Mouse (Mus musculus) embryonic facial prominence, embryonic 12.5 days (tissue): ENCODE results near the gene Paox. TPM values are rescaled to one million over a fixed set of nuclear protein-coding genes. Genes with fewer than 3 reads are reported as not detected.

ENCODE experiments used
- ATAC-seq: fragments of 200-750 bp; cut with Nextera tagmentation; 2 replicates; pipeline ENCODE4 v1.8.0; 2017; ENCODE audit not compliant: insufficient number of reproducible peaks, insufficient read depth, low FRiP score, low TSS enrichment
- H3K27ac ChIP-seq: fragments of 300-500 bp; sonication (generic); 2 replicates; pipeline ENCODE4 v1.5.1; 2016; ENCODE audit warnings: mild to moderate bottlenecking
- H3K27me3 ChIP-seq: fragments of 300-500 bp; sonication (generic); 2 replicates; pipeline ENCODE4 v1.6.1; 2016; ENCODE audit warnings: mild to moderate bottlenecking, moderate library complexity
- H3K36me3 ChIP-seq: fragments of 300-500 bp; sonication (generic); 2 replicates; pipeline ENCODE4 v1.6.1; 2016; ENCODE audit warnings: mild to moderate bottlenecking
- H3K4me1 ChIP-seq: fragments of 300-500 bp; sonication (generic); 2 replicates; pipeline ENCODE4 v1.6.1; 2016
- H3K4me2 ChIP-seq: fragments of 300-500 bp; sonication (generic); replicated peaks from 2 replicates; pipeline ENCODE4 v1.6.1; 2016; ENCODE audit warnings: mild to moderate bottlenecking, moderate library complexity
- H3K4me3 ChIP-seq: fragments of 300-500 bp; sonication (generic); 2 replicates; pipeline ENCODE4 v1.5.1; 2016; ENCODE audit warnings: mild to moderate bottlenecking
- H3K9ac ChIP-seq: fragments of 300-500 bp; sonication (generic); 2 replicates; pipeline ENCODE4 v1.6.1; 2016; ENCODE audit warnings: mild to moderate bottlenecking, moderate library complexity
- H3K9me3 ChIP-seq: fragments of 300-500 bp; sonication (generic); 2 replicates; pipeline ENCODE4 v1.6.1; 2016; ENCODE audit warnings: mild to moderate bottlenecking, moderate library complexity
- WGBS: fragments of 180-500 bp; shearing (Covaris S2); methylation state at CpG from one replicate; pipeline ENCODE4 v1.1.7; 2016; 5-methylcytosine and 5-hydroxymethylcytosine counted together
- polyA plus RNA-seq: library from polyadenylated mRNA; unstranded; fragments of >200 nt; fragmentation: Nextera tagmentation; extraction: Ambion mirVana; gene quantifications from 2 replicates; pipeline ENCODE4 v1.2.1, GENCODE M21; 2016

Paox gene
- polyA plus RNA-seq, result 19.1 and 20.8 TPM in 2 replicates

GRCm38 (mm10) chr7:140115583-140116328 is at the start of gene Paox:
Gene Paox, plus strand, starts transcription at chr7:140115799.
- Histone ChIP-seq H3K36me3 (peaks cover 22% of the 10 kb centered on the region), H3K9me3 (no peaks in the 10 kb centered on the region), H3K4me1 (peaks cover 4% of the 10 kb centered on the region; the same call in 1 of the 2 replicates), H3K27ac (peak within 1 kb of the TSS; percentile 72), H3K4me3 (peak within 1 kb of the TSS; percentile 74), H3K4me2 (peak within 1 kb of the TSS; percentile 65), H3K9ac (peak within 1 kb of the TSS; percentile 73), H3K27me3 (no peaks in the 10 kb centered on the region)
- peak; percentile 78 for ATAC-seq
- 3% methylated on average over 23 of the region's 23 CpGs for WGBS

- H3K4me3 ChIP-seq, result no peak overlapping the region
- peaks cover 36% of the 10 kb centered on the region for H3K27me3 ChIP-seq
- WGBS, result 57% methylated on average over 6 of the region's 6 CpGs
- H3K36me3 ChIP-seq, result no peaks in the 10 kb centered on the region
- H3K27ac ChIP-seq, result no peak overlapping the region
- H3K9ac ChIP-seq, result no peak overlapping the region
- no peak overlapping the region for H3K4me2 ChIP-seq
- H3K4me1 ChIP-seq, result no peaks in the 10 kb centered on the region
- H3K9me3 ChIP-seq, result no peaks in the 10 kb centered on the region
- ATAC-seq, result no peak
Observed at GRCm38 (mm10) chr7:140067397-140067796, 48.2 kb upstream of the Paox start.

- H3K4me3 ChIP-seq, result peak overlapping the region; percentile 22
- peaks cover 19% of the 10 kb centered on the region for H3K27me3 ChIP-seq
- H3K36me3 ChIP-seq, result no peaks in the 10 kb centered on the region
- no peaks in the 10 kb centered on the region for H3K9me3 ChIP-seq
- peak overlapping the region; percentile 48 for H3K4me2 ChIP-seq
- 32% methylated on average over 39 of the region's 39 CpGs for WGBS
- no peak overlapping the region for H3K27ac ChIP-seq
- peak overlapping the region; percentile 17 for H3K9ac ChIP-seq
- ATAC-seq, result no peak
- no peaks in the 10 kb centered on the region for H3K4me1 ChIP-seq
Observed at GRCm38 (mm10) chr7:140070042-140070711, 45.4 kb upstream of the Paox start.

- Histone ChIP-seq H3K36me3 (no peaks in the 10 kb centered on the region), H3K9me3 (no peaks in the 10 kb centered on the region), H3K27ac (no peak overlapping the region), H3K27me3 (peaks cover 36% of the 10 kb centered on the region), H3K4me3 (no peak overlapping the region), H3K9ac (no peak overlapping the region), H3K4me1 (peaks cover 17% of the 10 kb centered on the region), H3K4me2 (no peak overlapping the region)
- ATAC-seq, result no peak
- WGBS, result 70% methylated on average over 6 of the region's 6 CpGs
Observed at GRCm38 (mm10) chr7:140077698-140078097, 37.9 kb upstream of the Paox start.

- WGBS, result 5% methylated on average over 5 of the region's 5 CpGs
- no peak overlapping the region for H3K4me2 ChIP-seq
- ATAC-seq, result no peak
- H3K27ac ChIP-seq, result no peak overlapping the region
- H3K9ac ChIP-seq, result no peak overlapping the region
- H3K4me3 ChIP-seq, result no peak overlapping the region
- peaks cover 41% of the 10 kb centered on the region for H3K27me3 ChIP-seq
- H3K9me3 ChIP-seq, result no peaks in the 10 kb centered on the region
- peaks cover 17% of the 10 kb centered on the region for H3K4me1 ChIP-seq
- no peaks in the 10 kb centered on the region for H3K36me3 ChIP-seq
Observed at GRCm38 (mm10) chr7:140078711-140079110, 36.9 kb upstream of the Paox start.

GRCm38 (mm10) chr7:140080503-140081156 is 35.0 kb upstream of the Paox start:
- Histone ChIP-seq H3K4me3 (peak overlapping the region; percentile 22), H3K36me3 (no peaks in the 10 kb centered on the region), H3K27ac (no peak overlapping the region), H3K9me3 (no peaks in the 10 kb centered on the region), H3K4me1 (peaks cover 17% of the 10 kb centered on the region), H3K9ac (no peak overlapping the region), H3K27me3 (peaks cover 41% of the 10 kb centered on the region), H3K4me2 (peak overlapping the region; percentile 45)
- peak; percentile 72 for ATAC-seq
- WGBS, result 4% methylated on average over 24 of the region's 24 CpGs

- Histone ChIP-seq H3K9ac (no peak overlapping the region), H3K4me2 (peak overlapping the region; percentile 45), H3K36me3 (no peaks in the 10 kb centered on the region), H3K4me3 (peak overlapping the region; percentile 12), H3K27me3 (peaks cover 41% of the 10 kb centered on the region), H3K27ac (no peak overlapping the region), H3K9me3 (no peaks in the 10 kb centered on the region), H3K4me1 (peaks cover 17% of the 10 kb centered on the region)
- no peak for ATAC-seq
- 21% methylated on average over 20 of the region's 20 CpGs for WGBS
Observed at GRCm38 (mm10) chr7:140081408-140082241, 34.0 kb upstream of the Paox start.

- 11% methylated on average over 18 of the region's 18 CpGs for WGBS
- Histone ChIP-seq H3K4me2 (peak within 1 kb of the TSS; percentile 45), H3K9me3 (no peaks in the 10 kb centered on the region), H3K27ac (no peak within 1 kb of the TSS), H3K36me3 (no peaks in the 10 kb centered on the region), H3K4me1 (peaks cover 17% of the 10 kb centered on the region), H3K27me3 (peaks cover 41% of the 10 kb centered on the region), H3K4me3 (peak within 1 kb of the TSS; percentile 12), H3K9ac (no peak within 1 kb of the TSS)
- peak; percentile 72; the same call in 1 of the 2 replicates for ATAC-seq
Observed at GRCm38 (mm10) chr7:140082242-140082678, 33.3 kb upstream of the Paox start, which contains the start of gene Caly. Gene Caly, minus strand, starts transcription at chr7:140082548.

GRCm38 (mm10) chr7:140090601-140091000 is 25.0 kb upstream of the Paox start:
- Histone ChIP-seq H3K4me1 (0 out of 2 replicates have a peak, but pooled peaks cover 4% of the 10 kb centered on the region), H3K27me3 (no peaks in the 10 kb centered on the region; the same call in 1 of the 2 replicates), H3K4me2 (no peak overlapping the region), H3K9me3 (no peaks in the 10 kb centered on the region), H3K9ac (no peak overlapping the region), H3K36me3 (no peaks in the 10 kb centered on the region), H3K4me3 (no peak overlapping the region), H3K27ac (no peak overlapping the region)
- ATAC-seq, result no peak
- WGBS, result 80% methylated on average over 10 of the region's 10 CpGs

- WGBS, result 68% methylated on average over 5 of the region's 5 CpGs
Observed at GRCm38 (mm10) chr7:140092924-140093528, 22.6 kb upstream of the Paox start, which contains the start of gene Prap1. Gene Prap1, plus strand, starts transcription at chr7:140093395.

More at GRCm38 (mm10) chr7:140092924-140093528, 22.6 kb upstream of the Paox start, which contains the start of gene Prap1:
- H3K27me3 ChIP-seq, result no peaks in the 10 kb centered on the region; the same call in 1 of the 2 replicates
- 0 out of 2 replicates have a peak, but pooled peaks cover 4% of the 10 kb centered on the region for H3K4me1 ChIP-seq
- no peak within 1 kb of the TSS for H3K27ac ChIP-seq
- no peak within 1 kb of the TSS for H3K4me2 ChIP-seq
- no peak; the same call in 1 of the 2 replicates for ATAC-seq
- no peak within 1 kb of the TSS for H3K4me3 ChIP-seq
- no peaks in the 10 kb centered on the region for H3K36me3 ChIP-seq
- H3K9me3 ChIP-seq, result no peaks in the 10 kb centered on the region
- H3K9ac ChIP-seq, result no peak within 1 kb of the TSS
